Mouse (Mus musculus): ENCODE measurements around the gene Ppp1r18. TPM values are rescaled to one million over a fixed set of nuclear protein-coding genes. Genes with fewer than 3 reads are reported as not detected.

Ppp1r18 gene
- total RNA-seq, 2 experiments from 2014 or later = 2.3 to 13.3 TPM

- peak; percentile 53 for ATAC-seq (replicated peaks; ENCODE audit: low FRiP score, low TSS enrichment, poor library complexity, severe bottlenecking)
Observed at GRCm38 (mm10) chr17:35903343-35903991, 38.1 kb downstream of the Ppp1r18 start.

- 0 out of 2 replicates have a peak, but pooled peaks have one; percentile 5 for ATAC-seq (replicated peaks; ENCODE audit: low FRiP score, low TSS enrichment, poor library complexity, severe bottlenecking)
Observed at GRCm38 (mm10) chr17:35903992-35904355, 38.6 kb downstream of the Ppp1r18 start.

- no peak for ATAC-seq (replicated peaks; ENCODE audit: low FRiP score, low TSS enrichment, poor library complexity, severe bottlenecking)
Observed at GRCm38 (mm10) chr17:35905587-35905986, 40.2 kb downstream of the Ppp1r18 start.

GRCm38 (mm10) chr17:35907609-35908008 lies 42.2 kb downstream of the Ppp1r18 start:
- no peak for ATAC-seq (replicated peaks; ENCODE audit: low FRiP score, low TSS enrichment, poor library complexity, severe bottlenecking)

- peak; percentile 18 for ATAC-seq (replicated peaks; ENCODE audit: low FRiP score, low TSS enrichment, poor library complexity, severe bottlenecking)
Observed at GRCm38 (mm10) chr17:35909186-35909918, 44.0 kb downstream of the Ppp1r18 start.

- peak; percentile 88 for ATAC-seq (replicated peaks; ENCODE audit: low FRiP score, low TSS enrichment, poor library complexity, severe bottlenecking)
Observed at GRCm38 (mm10) chr17:35909919-35910369, 44.6 kb downstream of the Ppp1r18 start, which contains the start of gene Atat1. Gene Atat1, minus strand, starts transcription at chr17:35910075.

GRCm38 (mm10) chr17:35914975-35915374 lies 49.6 kb downstream of the Ppp1r18 start:
- no peak for ATAC-seq (replicated peaks; ENCODE audit: low FRiP score, low TSS enrichment, poor library complexity, severe bottlenecking)

- peak; percentile 3; the same call in 1 of the 2 replicates for ATAC-seq (replicated peaks; ENCODE audit: low FRiP score, low TSS enrichment, poor library complexity, severe bottlenecking)
Observed at GRCm38 (mm10) chr17:35915538-35916296, 50.3 kb downstream of the Ppp1r18 start.

GRCm38 (mm10) chr17:35916297-35917142 lies 51.1 kb downstream of the Ppp1r18 start, which contains the start of the genes Mrps18b and Ppp1r10:
Gene Mrps18b, minus strand, starts transcription at chr17:35916389.
Gene Ppp1r10, plus strand, starts transcription at chr17:35916434.
- ATAC-seq (replicated peaks; ENCODE audit: low FRiP score, low TSS enrichment, poor library complexity, severe bottlenecking) = peak; percentile 80

- no peak for ATAC-seq (replicated peaks; ENCODE audit: low FRiP score, low TSS enrichment, poor library complexity, severe bottlenecking)
Observed at GRCm38 (mm10) chr17:35917143-35917462, 51.7 kb downstream of the Ppp1r18 start.

GRCm38 (mm10) chr17:35917463-35918251 lies 52.3 kb downstream of the Ppp1r18 start:
- no peak for ATAC-seq (replicated peaks; ENCODE audit: low FRiP score, low TSS enrichment, poor library complexity, severe bottlenecking)

- ATAC-seq (replicated peaks; ENCODE audit: low FRiP score, low TSS enrichment, poor library complexity, severe bottlenecking) = no peak
Observed at GRCm38 (mm10) chr17:35918276-35919059, 53.1 kb downstream of the Ppp1r18 start.

- peak; percentile 45 for ATAC-seq (replicated peaks; ENCODE audit: low FRiP score, low TSS enrichment, poor library complexity, severe bottlenecking)
Observed at GRCm38 (mm10) chr17:35919060-35919715, 53.8 kb downstream of the Ppp1r18 start.

GRCm38 (mm10) chr17:35919864-35920301 lies 54.5 kb downstream of the Ppp1r18 start:
- ATAC-seq (replicated peaks; ENCODE audit: low FRiP score, low TSS enrichment, poor library complexity, severe bottlenecking) = peak; percentile 10

- no peak for ATAC-seq (replicated peaks; ENCODE audit: low FRiP score, low TSS enrichment, poor library complexity, severe bottlenecking)
Observed at GRCm38 (mm10) chr17:35920384-35920783, 55.0 kb downstream of the Ppp1r18 start.

GRCm38 (mm10) chr17:35920862-35921562 lies 55.6 kb downstream of the Ppp1r18 start:
- no peak for ATAC-seq (replicated peaks; ENCODE audit: low FRiP score, low TSS enrichment, poor library complexity, severe bottlenecking)

GRCm38 (mm10) chr17:35921710-35922109 lies 56.3 kb downstream of the Ppp1r18 start:
- ATAC-seq (replicated peaks; ENCODE audit: low FRiP score, low TSS enrichment, poor library complexity, severe bottlenecking) = no peak

All from megakaryocyte-erythroid progenitor cell, adult 5-6 weeks (primary cell).